Mouse (Mus musculus) CD4-positive, CD25-positive, alpha-beta regulatory T cell, adult 2 months (primary cell): ENCODE data around the gene B3galt5.
A peak's percentile ranks its signal among the peaks of the same experiment; 100 is the strongest.

Experiments used
- DNase-seq: peaks from one replicate; pipeline ENCODE4 v3.0.0-alpha.2; 2012; ENCODE audit warnings: low read depth, low spot score

The B3galt5 gene

GRCm38 (mm10) chr16:96235366-96235970 lies at the start of gene B3galt5:
Gene B3galt5 (plus strand): TSS chr16:96235801.
- DNase-seq: no peak

DNA sequence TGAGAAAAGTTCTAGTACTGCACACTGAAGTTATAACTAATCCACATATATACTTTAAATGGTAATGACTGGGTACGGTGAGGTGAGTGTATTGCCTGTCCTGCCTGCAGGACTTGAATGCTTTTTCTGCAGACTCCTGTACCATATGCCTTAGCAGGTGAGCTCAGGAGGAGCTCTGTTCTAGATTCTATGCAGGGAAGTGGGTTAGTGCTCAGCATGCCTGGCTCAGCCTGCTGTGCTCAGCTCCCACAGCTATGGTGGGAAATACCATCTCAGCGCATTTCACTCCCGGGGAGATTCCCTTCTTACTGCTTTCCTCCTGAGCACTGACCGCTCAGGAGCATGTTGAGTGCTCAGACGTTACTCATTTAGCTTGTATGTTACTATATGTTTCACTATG lies 48.0 kb upstream of the B3galt5 start:
- no peak for DNase-seq

- peak; percentile 97 for DNase-seq
Observed at GRCm38 (mm10) chr16:96191531-96192506, 43.8 kb upstream of the B3galt5 start, which contains the start of gene Lca5l. Gene Lca5l (minus strand): TSS chr16:96192271.

GRCm38 (mm10) chr16:96199913-96200701 lies 35.5 kb upstream of the B3galt5 start, which contains the start of gene Sh3bgr:
Gene Sh3bgr (plus strand): TSS chr16:96200450.
- no peak for DNase-seq

DNA sequence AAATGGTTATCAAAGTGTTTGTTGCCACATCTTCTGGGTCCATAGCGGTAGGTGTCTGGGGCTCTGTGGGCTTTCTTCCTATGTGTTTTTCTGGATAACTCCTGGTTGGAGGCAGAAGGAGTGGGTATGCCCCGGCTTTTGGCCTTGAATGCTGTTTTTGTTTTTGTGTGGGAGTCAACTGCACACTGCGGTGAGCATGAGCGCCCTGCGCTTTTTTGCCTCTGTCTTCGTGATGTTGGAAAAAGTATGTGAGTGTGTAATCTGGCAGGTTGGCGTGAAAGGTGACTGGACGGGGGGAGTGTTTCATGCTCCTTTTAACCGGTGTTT lies 34.9 kb upstream of the B3galt5 start:
- no peak for DNase-seq

GRCm38 (mm10) chr16:96201485-96202232 lies 33.9 kb upstream of the B3galt5 start:
- no peak for DNase-seq

GRCm38 (mm10) chr16:96209789-96210188 lies 25.8 kb upstream of the B3galt5 start:
- DNase-seq: no peak

DNA sequence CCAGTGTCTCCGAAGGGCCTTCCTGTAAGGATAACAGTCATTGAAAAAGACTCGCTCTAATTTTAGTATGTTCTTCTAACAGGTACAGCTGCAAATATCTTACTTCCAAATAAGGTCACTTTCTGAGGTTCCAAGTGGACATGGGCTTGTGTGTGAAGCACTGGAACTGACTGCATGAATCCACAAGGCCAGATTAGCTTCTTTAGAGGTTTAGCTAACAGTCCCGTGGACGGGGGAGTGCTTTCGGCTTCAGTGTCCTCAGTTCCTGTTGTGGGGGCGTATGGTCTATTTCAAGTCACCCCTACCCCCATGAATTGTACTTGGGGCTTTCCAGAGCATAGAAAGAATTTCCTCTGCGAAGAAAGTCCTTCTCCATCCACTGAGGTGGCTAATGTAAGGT lies 24.7 kb upstream of the B3galt5 start:
- DNase-seq: no peak

- no peak for DNase-seq
Observed at GRCm38 (mm10) chr16:96213027-96213426, 22.6 kb upstream of the B3galt5 start.

DNA sequence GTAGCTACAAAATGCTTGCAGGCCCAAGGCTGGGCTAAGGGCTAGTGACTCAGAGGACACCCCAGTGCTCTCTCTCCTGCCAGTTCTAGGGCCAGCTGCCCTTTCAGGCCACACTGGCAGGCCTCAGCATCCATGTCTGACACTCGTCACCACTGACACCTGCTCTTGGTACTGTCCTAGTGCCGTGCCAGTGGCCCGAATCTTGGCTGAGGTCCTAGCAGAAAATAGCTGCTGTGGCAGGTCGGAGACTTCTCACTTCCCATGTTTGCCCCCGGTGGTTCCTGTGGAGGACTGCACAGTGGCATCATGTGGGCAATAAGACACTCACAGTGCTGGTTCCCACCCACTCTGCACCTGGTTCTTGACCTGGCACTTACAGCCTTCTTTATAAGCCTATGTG lies 14.1 kb upstream of the B3galt5 start:
- no peak for DNase-seq

DNA sequence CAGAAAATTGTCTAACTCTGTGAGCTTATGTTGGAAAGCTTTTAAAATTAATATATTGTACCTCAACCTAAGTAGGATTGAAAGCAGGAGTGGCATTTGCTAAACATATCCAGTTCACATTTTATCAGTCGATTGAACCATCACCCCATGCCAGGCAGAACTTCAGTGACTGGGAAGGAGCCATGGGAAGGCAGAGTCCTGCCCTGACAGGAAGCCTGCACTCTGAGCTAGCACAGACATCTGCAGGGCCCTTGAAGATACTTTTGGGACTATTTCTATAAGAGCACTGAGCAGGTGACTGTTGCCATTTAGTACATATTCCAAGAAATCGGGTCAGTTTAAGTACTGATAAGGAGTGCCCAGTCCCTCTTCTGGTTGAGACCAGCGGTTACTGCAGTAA lies 13.6 kb upstream of the B3galt5 start:
- no peak for DNase-seq

DNA sequence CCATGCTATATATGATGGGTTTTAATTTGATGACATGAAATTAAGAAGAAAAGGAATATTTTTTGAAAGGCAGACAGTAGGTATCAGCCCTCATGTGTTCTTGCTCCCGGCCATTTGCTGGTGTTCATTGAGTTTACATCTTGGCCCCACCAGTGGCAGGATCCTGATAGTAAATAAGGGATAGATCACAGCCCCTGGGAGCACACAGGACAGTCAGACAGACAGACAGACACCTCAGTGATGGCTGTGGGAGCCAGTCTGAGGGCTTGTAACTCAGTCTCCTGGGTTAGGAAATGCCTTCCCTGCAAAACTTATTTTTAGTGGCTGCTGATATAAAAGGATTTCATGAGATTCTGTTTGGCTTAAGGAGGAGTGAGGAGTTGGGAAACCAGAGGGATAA lies 13.1 kb upstream of the B3galt5 start:
- DNase-seq: no peak

DNA sequence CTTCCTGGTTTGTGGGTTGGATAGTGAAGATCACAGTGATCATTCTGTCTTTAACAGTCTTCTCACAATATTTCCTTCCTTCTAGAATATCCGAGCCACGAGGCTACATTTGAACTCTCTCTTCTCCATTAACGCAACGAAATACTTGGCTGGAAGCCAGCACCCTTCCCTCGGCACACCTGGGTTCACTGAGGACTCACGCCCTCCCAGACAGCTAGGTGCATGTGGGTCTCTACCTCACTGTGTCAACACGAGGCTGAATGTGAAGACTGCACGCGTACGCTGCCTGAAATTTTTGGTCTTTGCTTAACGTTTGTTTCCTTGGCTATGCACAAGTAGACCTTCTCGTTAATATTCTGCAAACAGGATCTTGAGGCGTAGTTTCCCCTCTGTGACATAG lies 7.2 kb upstream of the B3galt5 start:
- DNase-seq: no peak

DNA sequence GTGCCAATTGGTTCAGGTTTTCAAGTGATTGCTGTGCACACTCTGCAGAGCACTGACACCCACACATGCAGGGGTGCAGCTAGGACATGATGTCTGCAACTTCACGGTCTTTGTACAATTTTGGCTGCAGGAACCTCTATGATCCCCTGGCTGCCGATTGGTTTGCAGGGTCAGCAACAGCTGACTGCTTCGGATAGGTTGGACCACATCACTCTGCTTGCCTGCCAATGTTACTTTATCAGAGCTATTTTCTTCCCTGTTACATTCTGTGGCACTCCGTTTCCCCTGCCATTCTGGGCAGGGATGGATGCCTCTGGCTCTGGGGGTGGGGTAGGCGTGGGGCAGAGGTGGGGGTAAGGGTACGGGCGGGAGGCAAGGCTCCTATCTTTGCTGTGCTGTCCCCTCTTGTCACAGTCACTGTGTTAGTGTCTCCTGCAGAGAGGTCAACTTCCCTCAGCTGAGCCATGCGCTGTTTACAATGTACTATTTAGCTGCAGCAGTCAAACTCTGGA lies 6.5 kb upstream of the B3galt5 start:
- DNase-seq: no peak

DNA sequence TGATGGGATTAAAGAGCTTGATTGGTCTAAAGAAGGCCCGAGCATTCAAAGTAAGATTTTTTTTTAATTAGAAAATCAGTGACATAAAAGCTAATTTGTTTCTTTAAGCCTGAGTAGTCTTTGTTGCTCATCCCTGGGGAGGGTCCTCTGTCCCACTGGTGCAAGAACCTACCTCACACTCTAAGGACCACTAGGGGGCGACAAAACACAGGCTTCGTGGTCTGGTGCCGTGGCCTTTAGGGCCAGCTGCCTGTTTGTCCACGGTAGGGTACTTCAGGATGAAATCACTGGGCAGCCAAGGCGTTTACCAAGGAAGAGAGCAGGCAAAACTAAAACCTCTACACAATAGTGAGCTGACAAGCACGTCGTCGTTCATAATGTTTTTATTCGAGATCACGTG lies 5.2 kb upstream of the B3galt5 start:
- DNase-seq: peak; percentile 84

- no peak for DNase-seq
Observed at GRCm38 (mm10) chr16:96231251-96231650, 4.3 kb upstream of the B3galt5 start.

DNA sequence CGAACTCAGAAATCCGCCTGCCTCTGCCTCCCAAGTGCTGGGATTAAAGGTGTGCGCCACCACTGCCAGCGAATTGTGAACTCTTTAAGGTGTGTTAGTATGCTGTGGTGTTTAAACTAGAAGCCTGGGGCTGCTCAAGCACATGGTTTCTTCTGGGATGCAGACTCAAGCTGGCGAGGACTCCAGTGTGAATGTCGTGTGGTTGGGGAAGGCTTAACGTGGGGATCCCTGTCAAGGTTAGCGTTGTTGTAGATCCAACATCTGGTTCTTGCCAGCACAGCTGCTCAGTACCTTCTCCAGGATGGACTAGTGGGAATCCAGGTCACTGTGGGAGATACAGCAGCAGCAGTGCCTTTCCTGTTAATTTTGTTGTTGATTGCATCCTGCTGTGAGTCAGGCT lies 3.6 kb upstream of the B3galt5 start:
- DNase-seq: no peak

DNA sequence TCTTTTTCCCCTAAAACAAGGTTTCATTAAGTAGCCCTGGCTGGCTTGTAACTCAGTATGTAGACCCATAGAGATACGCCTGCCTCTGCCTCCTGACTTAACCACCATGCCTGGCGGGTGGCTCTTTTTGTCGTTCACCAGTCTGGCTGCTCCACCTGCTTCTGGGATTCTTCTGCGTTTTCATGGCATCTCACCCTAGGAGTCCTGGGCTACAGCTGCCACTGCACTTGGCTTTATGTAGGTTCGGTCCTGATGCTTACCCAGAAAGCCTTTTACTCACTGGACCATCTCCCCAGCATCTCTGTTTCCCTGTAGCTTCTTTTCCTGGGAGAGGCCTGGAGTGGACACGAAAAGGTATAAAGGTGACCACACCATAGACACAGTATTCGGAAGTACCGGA lies 1.6 kb upstream of the B3galt5 start:
- DNase-seq: no peak

DNA sequence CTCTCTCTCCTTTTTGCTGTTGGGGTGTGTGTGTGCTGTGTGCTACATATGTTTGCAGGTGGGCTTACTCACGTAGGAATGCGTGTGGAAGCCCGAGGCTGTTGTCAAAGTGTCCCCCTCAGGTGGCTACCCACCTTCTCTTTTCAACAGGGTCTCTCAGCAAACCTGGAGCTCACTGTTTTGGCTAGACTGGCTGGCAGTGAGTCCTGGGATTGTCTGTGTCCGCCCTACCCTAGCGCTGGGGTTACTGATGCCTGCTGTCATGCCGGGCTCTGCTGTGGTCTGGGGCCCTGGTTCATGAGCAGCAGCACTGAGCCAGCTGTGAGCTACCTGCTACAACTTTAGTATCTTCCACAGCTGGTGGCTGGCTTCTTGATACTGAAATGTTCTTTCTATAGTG lies 8.9 kb downstream of the B3galt5 start:
- no peak for DNase-seq

GRCm38 (mm10) chr16:96249635-96250034 lies 14.0 kb downstream of the B3galt5 start:
- no peak for DNase-seq

- DNase-seq: no peak
Observed at GRCm38 (mm10) chr16:96252146-96252545, 16.5 kb downstream of the B3galt5 start.
